Mouse (Mus musculus) heart, postnatal 0 days (tissue): ENCODE measurements around the gene Arl15.

Experiments
- CTCF ChIP-seq: IDR thresholded peaks from 2 replicates; pipeline ENCODE4 v1.5.1; 2016; ENCODE audit warnings: antibody characterized with exemption, control low read depth, low read depth
- EP300 ChIP-seq: IDR thresholded peaks from 2 replicates; pipeline ENCODE4 v1.6.1; 2016; ENCODE audit warnings: antibody characterized with exemption, low read depth

- TF ChIP-seq CTCF (no peak), EP300 (no peak)
These were observed 283.4 kb downstream of the Arl15 start for GRCm38 (mm10) chr13:114077584-114078270.
